Mouse (Mus musculus) CH12.LX (cell line): ENCODE results near the gene Fbxl3. TPM values are rescaled to one million over a fixed set of nuclear protein-coding genes. Genes with fewer than 3 reads are reported as not detected.

Experiments
- DNase-seq: peaks from one replicate; pipeline ENCODE4 v3.0.0-alpha.2; 2013; ENCODE audit errors: extremely low read depth
- H3K27ac ChIP-seq: 2 replicates; pipeline ENCODE4 v1.5.1; 2012; ENCODE audit warnings: low read depth, mild to moderate bottlenecking, control low read depth, moderate library complexity; ENCODE audit not compliant: insufficient read depth
- H3K27me3 ChIP-seq: replicated peaks from 2 replicates; pipeline ENCODE3; 2012; ENCODE audit warnings: inconsistent platforms
- H3K36me3 ChIP-seq, 2 experiments: replicated peaks in 1 of 2; 2 replicates each; pipeline versions ENCODE3 to v1.6.1; 2012; ENCODE audit warnings: inconsistent platforms in 1 of 2, low read length in 1 of 2, mild to moderate bottlenecking in 1 of 2, mixed read lengths in 1 of 2, moderate library complexity in 1 of 2; ENCODE audit not compliant: control insufficient read depth in 1 of 2, insufficient read depth in 1 of 2
- H3K4me1 ChIP-seq, 2 experiments: 2 replicates each; pipeline ENCODE4 v1.6.1; 2012; ENCODE audit warnings: inconsistent platforms in 1 of 2, moderate library complexity in 1 of 2; ENCODE audit not compliant: insufficient read depth in 2 of 2, control insufficient read depth in 1 of 2
- H3K4me2 ChIP-seq: 2 replicates; pipeline ENCODE4 v1.6.1; 2012; ENCODE audit warnings: low read depth, mild to moderate bottlenecking, control low read depth; ENCODE audit not compliant: poor library complexity, insufficient read depth, severe bottlenecking
- H3K4me3 ChIP-seq, 3 experiments: fragments of 150-350 bp in 1 of 3; sonication (generic) in 1 of 3; replicated peaks in 1 of 3; 2 replicates each; pipeline versions ENCODE3 to v1.5.1; 2011 to 2012; ENCODE audit warnings: low read depth in 2 of 3, low read length in 2 of 3, mild to moderate bottlenecking in 2 of 3, moderate library complexity in 2 of 3, control low read depth in 1 of 3, improper control_type of control experiment in 1 of 3, inconsistent platforms in 1 of 3, mixed read lengths in 1 of 3; ENCODE audit not compliant: poor library complexity in 1 of 3
- H3K79me2 ChIP-seq: replicated peaks from 2 replicates; pipeline ENCODE4 v1.6.1; 2012; ENCODE audit warnings: mild to moderate bottlenecking, moderate library complexity; ENCODE audit not compliant: control insufficient read depth, poor library complexity, insufficient read depth, severe bottlenecking; ENCODE audit errors: extremely low read depth
- H3K9ac ChIP-seq: 2 replicates; pipeline ENCODE4 v1.6.1; 2012; ENCODE audit warnings: low read depth, mild to moderate bottlenecking, control low read depth, moderate library complexity; ENCODE audit not compliant: insufficient read depth
- H3K9me3 ChIP-seq: replicated peaks from 2 replicates; pipeline ENCODE3; 2012; ENCODE audit warnings: low read length, inconsistent platforms, mixed read lengths
- CTCF ChIP-seq, 2 experiments: IDR thresholded peaks in 1 of 2; conservative IDR thresholded peaks in 1 of 2; 2 replicates each; pipeline ENCODE4 v1.5.1; 2011 to 2012; ENCODE audit warnings: low read depth in 2 of 2, low read length in 2 of 2, improper control_type of control experiment in 1 of 2, inconsistent platforms in 1 of 2, mild to moderate bottlenecking in 1 of 2, moderate library complexity in 1 of 2
- E2F4 ChIP-seq: IDR thresholded peaks from 2 replicates; pipeline ENCODE4 v1.6.1; 2011; ENCODE audit warnings: low read depth, low read length, improper control_type of control experiment; ENCODE audit not compliant: insufficient replicate concordance
- ETS1 ChIP-seq: conservative IDR thresholded peaks from 2 replicates; pipeline ENCODE4 v1.6.1; 2012; ENCODE audit warnings: low read depth, mild to moderate bottlenecking, inconsistent platforms, low read length, improper control_type of control experiment, moderate library complexity
- HCFC1 ChIP-seq: IDR thresholded peaks from 2 replicates; pipeline ENCODE4 v1.6.1; 2012; ENCODE audit warnings: low read depth, mild to moderate bottlenecking, inconsistent platforms, low read length, improper control_type of control experiment
- IRF4 ChIP-seq: IDR thresholded peaks from 2 replicates; pipeline ENCODE4 v1.6.1; 2014; ENCODE audit warnings: low read depth, mild to moderate bottlenecking, inconsistent platforms, low read length, improper control_type of control experiment
- JUN ChIP-seq: IDR thresholded peaks from 2 replicates; pipeline ENCODE4 v1.6.1; 2011; ENCODE audit warnings: low read depth, mild to moderate bottlenecking, low read length, improper control_type of control experiment, moderate library complexity; ENCODE audit not compliant: insufficient read depth
- JUND ChIP-seq: conservative IDR thresholded peaks from 2 replicates; pipeline ENCODE4 v1.6.1; 2011; ENCODE audit warnings: low read depth, low read length, improper control_type of control experiment
- MAX ChIP-seq: IDR thresholded peaks from 2 replicates; pipeline ENCODE4 v1.6.1; 2011; ENCODE audit warnings: low read length, improper control_type of control experiment
- MAZ ChIP-seq: IDR thresholded peaks from 2 replicates; pipeline ENCODE4 v1.6.1; 2012; ENCODE audit warnings: low read depth, mild to moderate bottlenecking, inconsistent platforms, low read length, improper control_type of control experiment, moderate library complexity
- NELFE ChIP-seq: IDR thresholded peaks from 2 replicates; pipeline ENCODE4 v1.6.1; 2011; ENCODE audit warnings: low read depth, low read length, improper control_type of control experiment
- POLR2A ChIP-seq: IDR thresholded peaks from 2 replicates; pipeline ENCODE4 v1.6.1; 2011; ENCODE audit warnings: low read depth, mild to moderate bottlenecking, improper control_type of control experiment, low read length
- POLR2AphosphoS2 ChIP-seq: IDR thresholded peaks from 2 replicates; pipeline ENCODE4 v1.6.1; 2011; ENCODE audit warnings: low read depth, low read length, improper control_type of control experiment
- RCOR1 ChIP-seq: conservative IDR thresholded peaks from 2 replicates; pipeline ENCODE4 v1.6.1; 2012; ENCODE audit warnings: low read depth, mild to moderate bottlenecking, inconsistent platforms, low read length, improper control_type of control experiment
- SMC3 ChIP-seq: IDR thresholded peaks from 2 replicates; pipeline ENCODE4 v1.6.1; 2011; ENCODE audit warnings: low read depth, low read length, improper control_type of control experiment
- TCF12 ChIP-seq: IDR thresholded peaks from 2 replicates; pipeline ENCODE4 v1.6.1; 2014; ENCODE audit warnings: low read depth, mild to moderate bottlenecking, inconsistent platforms, low read length, improper control_type of control experiment
- UBTF ChIP-seq: IDR thresholded peaks from 2 replicates; pipeline ENCODE4 v1.6.1; 2012; ENCODE audit warnings: low read depth, mild to moderate bottlenecking, inconsistent platforms, low read length, improper control_type of control experiment, moderate library complexity
- USF1 ChIP-seq: IDR thresholded peaks from 2 replicates; pipeline ENCODE4 v1.6.1; 2014; ENCODE audit warnings: low read depth, mild to moderate bottlenecking, inconsistent platforms, low read length, improper control_type of control experiment
- USF2 ChIP-seq: conservative IDR thresholded peaks from 2 replicates; pipeline ENCODE4 v1.6.1; 2011; ENCODE audit warnings: low read depth, low read length, improper control_type of control experiment
- ZC3H11A ChIP-seq: IDR thresholded peaks from 2 replicates; pipeline ENCODE4 v1.6.1; 2012; ENCODE audit warnings: low read depth, mild to moderate bottlenecking, inconsistent platforms, low read length, improper control_type of control experiment
- ZKSCAN1 ChIP-seq: IDR thresholded peaks from 2 replicates; pipeline ENCODE4 v1.6.1; 2012; ENCODE audit warnings: low read depth, inconsistent platforms, low read length, improper control_type of control experiment, borderline replicate concordance
- dilution Hi-C: fragments of 300-500 bp; cut with MboI; formaldehyde crosslinking; loops from 2 replicates; pipeline ENCODE4 v1.14.3; 2020; ENCODE audit warnings: low sequenced_read_pairs; ENCODE audit not compliant: extremely low pct_unique_long_range_greater_than_20kb, extremely low pct_ligation_motif_present
- in situ Hi-C: fragments of 300-500 bp; cut with MboI; formaldehyde crosslinking; loops from 3 replicates; pipeline ENCODE4 v1.14.3; 2019; ENCODE audit warnings: low sequenced_read_pairs, low pct_ligation_motif_present, low pct_unique_long_range_greater_than_20kb, mixed read lengths
- polyA plus RNA-seq: library from polyadenylated mRNA; unstranded; fragments of >175 nt; gene quantifications from 2 replicates; pipeline ENCODE4 v1.2.1, GENCODE M21; 2012; ENCODE audit warnings: low read depth; ENCODE audit not compliant: insufficient read length
- total RNA-seq, 2 experiments: library from RNA; depleted of rRNA; stranded (reverse); fragments of 300-350 nt in 1 of 2; fragments of >200 nt in 1 of 2; gene quantifications; 2 replicates each; pipeline ENCODE4 v1.2.3; 2012 to 2014

Gene Fbxl3
- total and polyA plus RNA-seq, 3 experiments = 22.6 to 43.3 (median 37.5) TPM

DNA sequence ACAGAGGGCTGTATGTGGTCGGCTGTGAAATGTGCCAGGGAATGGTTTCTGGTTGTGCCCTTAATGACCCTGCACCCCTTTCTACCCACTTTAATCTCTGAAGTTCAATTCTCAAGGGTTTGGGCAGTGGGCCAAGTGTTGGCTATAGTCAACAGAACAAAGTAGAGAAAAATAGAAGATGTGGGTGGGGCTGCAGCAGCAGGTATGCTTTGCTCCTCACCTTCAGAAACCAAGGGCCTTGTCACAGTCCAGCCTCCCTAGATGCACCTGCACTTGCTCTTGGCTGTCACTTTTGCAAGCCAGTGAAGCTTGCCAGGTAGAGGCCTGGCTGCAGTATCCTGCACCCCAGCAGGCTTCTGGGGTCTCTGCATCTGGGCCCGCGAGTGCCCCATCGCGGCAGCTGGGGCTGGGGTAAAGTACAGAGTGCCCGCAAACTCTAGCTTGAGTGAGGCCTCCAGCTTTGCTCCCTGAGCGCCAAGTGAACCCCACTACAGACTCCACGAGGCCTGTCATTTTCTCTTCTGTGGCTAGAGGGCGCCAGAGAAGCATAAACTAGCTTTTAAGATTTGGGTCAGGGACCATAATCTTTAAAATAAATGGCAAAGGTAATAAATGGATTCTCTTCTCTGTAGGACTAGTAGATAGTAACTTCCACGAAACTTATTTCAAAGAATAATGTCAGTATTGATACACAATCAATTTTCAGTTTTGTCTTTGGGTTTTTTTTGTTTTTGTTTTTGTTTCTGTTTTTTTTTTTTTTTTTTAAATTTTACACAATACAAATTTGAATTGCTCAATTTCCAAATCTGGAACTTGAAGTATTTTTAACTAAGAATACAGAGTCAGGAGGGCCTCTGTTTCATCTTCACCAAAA, 33.8 kb downstream of the Fbxl3 start (continued):
- TF ChIP-seq MAZ (no peak), TCF12 (no peak), RCOR1 (no peak), POLR2A (no peak), JUN (no peak), MAX (no peak), NELFE (no peak), ZKSCAN1 (no peak), SMC3 (peak; percentile 73), E2F4 (no peak)

DNA sequence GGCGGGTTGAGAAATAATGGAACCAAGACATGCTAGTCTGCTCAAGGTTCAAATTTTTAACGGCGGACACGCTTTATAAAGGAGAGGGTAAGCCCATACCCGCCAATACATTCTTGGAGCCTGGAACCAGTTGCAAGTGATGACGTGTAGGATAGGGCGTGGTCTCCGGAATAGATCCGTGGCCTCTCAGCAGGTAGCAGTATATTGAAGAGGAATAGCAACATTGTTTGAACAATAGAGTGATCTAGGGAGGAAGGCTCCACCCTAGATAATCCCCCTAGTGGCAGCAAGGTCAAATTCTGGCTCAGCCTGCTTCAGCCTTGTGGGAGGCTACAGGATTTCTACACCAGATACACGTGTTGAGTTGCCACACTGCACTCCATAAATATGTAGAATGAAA, 39.9 kb downstream of the Fbxl3 start:
- Histone ChIP-seq H3K79me2 (no peaks in the 10 kb centered on the region), H3K27ac (no peak overlapping the region), H3K36me3 (no peaks in the 10 kb centered on the region), H3K4me1 (peaks cover 0 to 5% of the 10 kb centered on the region in 2 experiments; a peak in 2 of 4 replicates), H3K27me3 (no peaks in the 10 kb centered on the region), H3K4me3 (no peak overlapping the region), H3K9me3 (peaks cover 6% of the 10 kb centered on the region), H3K4me2 (no peak overlapping the region), H3K9ac (no peak overlapping the region)
- no peak for DNase-seq
- dilution Hi-C loops = no loop called here
- no peak for TF ChIP-seq JUND
- no peak for TF ChIP-seq ZC3H11A
- peak in 1 of 2 experiments; percentile 23; a peak in 2 of 4 replicates for TF ChIP-seq CTCF (conservative IDR thresholded peaks at IDR 0.05 in 1 of 2, IDR thresholded peaks at IDR 0.05 in 1 of 2; ENCODE audit: low read depth in 2 of 2, low read length in 2 of 2)
- in situ Hi-C loops = loop anchor here (25.0 kb wide), 1 partner anchor 628 kb away; no protein-coding TSS in a partner anchor

DNA sequence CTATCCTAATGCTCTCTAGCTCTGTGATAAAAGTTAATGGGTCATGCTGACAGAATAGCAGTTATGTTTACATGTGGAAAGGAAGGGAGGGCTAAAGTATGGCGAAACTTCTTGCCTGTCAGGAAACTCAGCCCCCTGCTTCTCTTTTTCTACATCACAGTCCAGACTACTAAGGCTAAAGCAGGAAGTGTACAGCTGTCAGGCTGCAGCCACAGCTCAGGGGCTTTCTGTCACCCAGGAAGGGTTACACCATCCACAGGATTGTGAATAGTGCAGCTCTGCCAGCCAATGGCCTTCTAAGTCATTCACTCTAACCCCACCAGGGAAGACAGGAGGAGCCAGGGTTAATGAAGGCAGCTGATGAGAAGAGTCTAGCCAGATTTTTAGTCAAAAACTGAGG, 40.4 kb downstream of the Fbxl3 start:
- no peak for DNase-seq
- Histone ChIP-seq H3K79me2 (no peaks in the 10 kb centered on the region), H3K4me2 (no peak overlapping the region), H3K27me3 (no peaks in the 10 kb centered on the region), H3K27ac (no peak overlapping the region), H3K9ac (no peak overlapping the region), H3K36me3 (no peaks in the 10 kb centered on the region), H3K9me3 (peaks cover 6% of the 10 kb centered on the region), H3K4me1 (peaks cover 0 to 5% of the 10 kb centered on the region in 2 experiments; a peak in 2 of 4 replicates), H3K4me3 (no peak overlapping the region)
- TF ChIP-seq USF2 = no peak
- no peak for TF ChIP-seq TCF12
- no peak for TF ChIP-seq POLR2A
- no peak for TF ChIP-seq USF1
- TF ChIP-seq ZC3H11A = no peak
- TF ChIP-seq POLR2AphosphoS2 = no peak
- no peak for TF ChIP-seq UBTF
- no peak for TF ChIP-seq NELFE
- no peak for TF ChIP-seq IRF4
- no peak for TF ChIP-seq ETS1
- no peak for TF ChIP-seq ZKSCAN1
- TF ChIP-seq HCFC1 = no peak
- dilution Hi-C loops (no loop called here), in situ Hi-C loops (loop anchor here (25.0 kb wide), 1 partner anchor 628 kb away; no protein-coding TSS in a partner anchor)
